Mouse (Mus musculus): ENCODE data around the gene Cnpy4. TPM values are rescaled to one million over a fixed set of nuclear protein-coding genes. Genes with fewer than 3 reads are reported as not detected.

Cnpy4 gene
- polyA plus RNA-seq, 1 experiment from 2014 or later = 40.5 TPM

GRCm38 (mm10) chr5:138219864-138220263 is 32.6 kb downstream of the Cnpy4 start:
- 80% methylated on average over 2 of the region's 2 CpGs for WGBS
- H3K4me1 ChIP-seq (replicated peaks) = no peaks in the 10 kb centered on the region
- H3K27me3 ChIP-seq = no peaks in the 10 kb centered on the region

GRCm38 (mm10) chr5:138222111-138222510 is 34.8 kb downstream of the Cnpy4 start:
- 24% methylated on average over 4 of the region's 4 CpGs for WGBS
- H3K9me3 ChIP-seq = 0 out of 2 replicates have a peak, but pooled peaks cover 6% of the 10 kb centered on the region

More at GRCm38 (mm10) chr5:138219864-138220263, 32.6 kb downstream of the Cnpy4 start:
- H3K9ac ChIP-seq (replicated peaks) = no peak overlapping the region
- no peak overlapping the region for H3K27ac ChIP-seq
- peaks cover 25% of the 10 kb centered on the region for H3K9me3 ChIP-seq
- H3K36me3 ChIP-seq = no peaks in the 10 kb centered on the region
- H3K4me2 ChIP-seq (replicated peaks) = no peak overlapping the region
- no peak for ATAC-seq
- H3K4me3 ChIP-seq (replicated peaks) = no peak overlapping the region

GRCm38 (mm10) chr5:138223287-138223686 is 36.0 kb downstream of the Cnpy4 start:
- Histone ChIP-seq H3K9me3 (no peaks in the 10 kb centered on the region), H3K4me3 (replicated peaks) (no peak overlapping the region), H3K9ac (replicated peaks) (no peak overlapping the region), H3K4me1 (replicated peaks) (no peaks in the 10 kb centered on the region), H3K4me2 (replicated peaks) (no peak overlapping the region), H3K27me3 (no peaks in the 10 kb centered on the region), H3K36me3 (no peaks in the 10 kb centered on the region), H3K27ac (no peak overlapping the region)
- 65% methylated on average over 3 of the region's 3 CpGs for WGBS
- no peak for ATAC-seq

More at GRCm38 (mm10) chr5:138222111-138222510, 34.8 kb downstream of the Cnpy4 start:
- Histone ChIP-seq H3K4me3 (replicated peaks) (no peak overlapping the region), H3K4me2 (replicated peaks) (no peak overlapping the region), H3K9ac (replicated peaks) (no peak overlapping the region), H3K4me1 (replicated peaks) (no peaks in the 10 kb centered on the region), H3K36me3 (no peaks in the 10 kb centered on the region), H3K27me3 (no peaks in the 10 kb centered on the region), H3K27ac (no peak overlapping the region)
- no peak for ATAC-seq

GRCm38 (mm10) chr5:138225700-138226099 is 38.4 kb downstream of the Cnpy4 start, which contains the start of gene Nxpe5:
TSS of gene Nxpe5 (plus strand) at chr5:138225898.
- Histone ChIP-seq H3K27me3 (no peaks in the 10 kb centered on the region), H3K27ac (no peak within 1 kb of the TSS), H3K4me2 (replicated peaks) (no peak within 1 kb of the TSS), H3K9ac (replicated peaks) (no peak within 1 kb of the TSS), H3K4me3 (replicated peaks) (no peak within 1 kb of the TSS), H3K36me3 (no peaks in the 10 kb centered on the region), H3K9me3 (no peaks in the 10 kb centered on the region), H3K4me1 (replicated peaks) (no peaks in the 10 kb centered on the region)
- ATAC-seq = no peak
- WGBS = 61% methylated on average over 2 of the region's 2 CpGs

- H3K27ac ChIP-seq = no peak overlapping the region
- H3K9me3 ChIP-seq = no peaks in the 10 kb centered on the region
- no peak overlapping the region for H3K9ac ChIP-seq (replicated peaks)
- H3K4me2 ChIP-seq (replicated peaks) = no peak overlapping the region
- H3K27me3 ChIP-seq = no peaks in the 10 kb centered on the region
- no peak for ATAC-seq
- no peak overlapping the region for H3K4me3 ChIP-seq (replicated peaks)
- H3K4me1 ChIP-seq (replicated peaks) = no peaks in the 10 kb centered on the region
- no peaks in the 10 kb centered on the region for H3K36me3 ChIP-seq
- 76% methylated on average over 4 of the region's 4 CpGs for WGBS
Observed at GRCm38 (mm10) chr5:138226491-138226890, 39.2 kb downstream of the Cnpy4 start.

GRCm38 (mm10) chr5:138227367-138227766 is 40.1 kb downstream of the Cnpy4 start:
- Histone ChIP-seq H3K4me2 (replicated peaks) (no peak overlapping the region), H3K9me3 (no peaks in the 10 kb centered on the region), H3K36me3 (no peaks in the 10 kb centered on the region), H3K9ac (replicated peaks) (no peak overlapping the region), H3K4me3 (replicated peaks) (no peak overlapping the region), H3K27ac (no peak overlapping the region), H3K27me3 (no peaks in the 10 kb centered on the region), H3K4me1 (replicated peaks) (no peaks in the 10 kb centered on the region)
- ATAC-seq = no peak
- 79% methylated on average over 2 of the region's 2 CpGs for WGBS

- Histone ChIP-seq H3K4me2 (replicated peaks) (no peak overlapping the region), H3K27ac (no peak overlapping the region), H3K27me3 (no peaks in the 10 kb centered on the region), H3K36me3 (no peaks in the 10 kb centered on the region), H3K4me3 (replicated peaks) (no peak overlapping the region), H3K9ac (replicated peaks) (no peak overlapping the region), H3K4me1 (replicated peaks) (no peaks in the 10 kb centered on the region), H3K9me3 (no peaks in the 10 kb centered on the region)
- no peak for ATAC-seq
- 58% methylated on average over 3 of the region's 3 CpGs for WGBS
Observed at GRCm38 (mm10) chr5:138228026-138228425, 40.7 kb downstream of the Cnpy4 start.

- Histone ChIP-seq H3K27ac (no peak overlapping the region), H3K9me3 (no peaks in the 10 kb centered on the region), H3K4me2 (replicated peaks) (no peak overlapping the region), H3K4me1 (replicated peaks) (no peaks in the 10 kb centered on the region), H3K9ac (replicated peaks) (no peak overlapping the region), H3K4me3 (replicated peaks) (no peak overlapping the region), H3K36me3 (no peaks in the 10 kb centered on the region), H3K27me3 (no peaks in the 10 kb centered on the region)
- no peak for ATAC-seq
- 94% methylated on average over 3 of the region's 3 CpGs for WGBS
Observed at GRCm38 (mm10) chr5:138229511-138229910, 42.2 kb downstream of the Cnpy4 start.

GRCm38 (mm10) chr5:138233778-138234177 is 46.5 kb downstream of the Cnpy4 start:
- Histone ChIP-seq H3K9me3 (no peaks in the 10 kb centered on the region), H3K4me1 (replicated peaks) (no peaks in the 10 kb centered on the region), H3K9ac (replicated peaks) (no peak overlapping the region), H3K4me2 (replicated peaks) (no peak overlapping the region), H3K36me3 (no peaks in the 10 kb centered on the region), H3K27me3 (no peaks in the 10 kb centered on the region), H3K27ac (no peak overlapping the region), H3K4me3 (replicated peaks) (no peak overlapping the region)
- no peak for ATAC-seq
- 88% methylated on average over 2 of the region's 2 CpGs for WGBS

- no peak overlapping the region for H3K9ac ChIP-seq (replicated peaks)
- H3K27me3 ChIP-seq = no peaks in the 10 kb centered on the region
- no peaks in the 10 kb centered on the region for H3K9me3 ChIP-seq
- H3K36me3 ChIP-seq = no peaks in the 10 kb centered on the region
- H3K4me1 ChIP-seq (replicated peaks) = no peaks in the 10 kb centered on the region
- no peak overlapping the region for H3K4me3 ChIP-seq (replicated peaks)
- H3K4me2 ChIP-seq (replicated peaks) = no peak overlapping the region
- no peak for ATAC-seq
- H3K27ac ChIP-seq = no peak overlapping the region
Observed at GRCm38 (mm10) chr5:138234224-138234623, 46.9 kb downstream of the Cnpy4 start.

GRCm38 (mm10) chr5:138241511-138241910 is 54.2 kb downstream of the Cnpy4 start:
- Histone ChIP-seq H3K4me1 (replicated peaks) (no peaks in the 10 kb centered on the region), H3K27ac (no peak overlapping the region), H3K4me3 (replicated peaks) (no peak overlapping the region), H3K27me3 (no peaks in the 10 kb centered on the region), H3K4me2 (replicated peaks) (no peak overlapping the region), H3K36me3 (no peaks in the 10 kb centered on the region), H3K9ac (replicated peaks) (no peak overlapping the region), H3K9me3 (no peaks in the 10 kb centered on the region)
- ATAC-seq = no peak
- 50% methylated on average over 2 of the region's 2 CpGs for WGBS
